Mouse (Mus musculus) liver, embryonic 14.5 days (tissue): Measurements from ENCODE around the gene Stat3.

Source experiments
- CTCF ChIP-seq: IDR thresholded peaks from 2 replicates; pipeline ENCODE4 v1.5.1; 2016; ENCODE audit warnings: antibody characterized with exemption, low read depth, control low read depth
- EP300 ChIP-seq: IDR thresholded peaks from 2 replicates; pipeline ENCODE4 v1.6.1; 2016; ENCODE audit warnings: antibody characterized with exemption, low read depth

- no peak for TF ChIP-seq CTCF
- no peak for TF ChIP-seq EP300
Measured at GRCm38 (mm10) chr11:100970557-100970937, 31.2 kb upstream of the Stat3 start, which contains the start of gene Cavin1.
